Mouse (Mus musculus) layer of hippocampus, postnatal 10 days (tissue): ENCODE results near the gene Gm8247. TPM values are rescaled to one million over a fixed set of nuclear protein-coding genes. Genes with fewer than 3 reads are reported as not detected.
"Not testable (repeated sequence)": the region's sequence is repeated elsewhere in the genome, so short reads cannot be mapped to it uniquely, and the experiment has no call there.

Experiments used
- DNase-seq, 2 experiments: peaks; one replicate each; pipeline ENCODE4 v3.0.0; 2021; ENCODE audit warnings: low spot score in 2 of 2
- long read RNA-seq: library from polyadenylated mRNA; stranded (forward); transcript quantifications from one replicate; pipeline ENCODE4 v2.0.0, GENCODE M21; 2023
- total RNA-seq, 2 experiments: library from RNA; stranded (reverse); gene quantifications; 2 replicates each; pipeline ENCODE4 v1.2.3; 2021

Gm8247 gene
- not detected for total RNA-seq
- long read RNA-seq = 0 reads

DNA sequence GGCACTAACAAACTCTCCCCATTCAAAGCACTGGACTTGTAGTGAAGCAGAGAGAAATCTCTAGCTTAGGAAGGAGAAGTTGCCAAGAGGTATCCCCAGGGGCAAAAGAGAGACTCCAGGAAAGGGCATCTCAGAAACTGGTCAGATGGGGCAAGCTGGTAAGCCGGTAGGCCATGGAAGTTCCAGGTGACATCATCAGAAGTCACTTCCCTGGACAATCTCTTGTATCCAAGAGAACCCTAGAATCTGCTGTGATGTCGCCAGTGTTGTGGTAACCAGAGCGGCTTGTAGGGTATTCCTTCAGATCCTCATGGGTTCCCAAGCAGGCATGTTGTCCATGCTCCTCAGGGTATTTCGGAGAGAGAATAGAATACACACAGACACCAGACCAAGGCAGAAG lies at the start of gene Gm8247:
Gene Gm8247, plus strand, starts transcription at position 301 of the 400 bp plus-strand sequence.
- not testable (repeated sequence) for DNase-seq

GRCm38 (mm10) chr14:44547961-44548360 lies 35.0 kb upstream of the Gm8247 start:
- DNase-seq = not testable (repeated sequence)

- DNase-seq = peak in 1 of 2 experiments; percentile 1
These were observed 8.8 kb downstream of the Gm8247 start for GRCm38 (mm10) chr14:44591765-44592164.

DNA sequence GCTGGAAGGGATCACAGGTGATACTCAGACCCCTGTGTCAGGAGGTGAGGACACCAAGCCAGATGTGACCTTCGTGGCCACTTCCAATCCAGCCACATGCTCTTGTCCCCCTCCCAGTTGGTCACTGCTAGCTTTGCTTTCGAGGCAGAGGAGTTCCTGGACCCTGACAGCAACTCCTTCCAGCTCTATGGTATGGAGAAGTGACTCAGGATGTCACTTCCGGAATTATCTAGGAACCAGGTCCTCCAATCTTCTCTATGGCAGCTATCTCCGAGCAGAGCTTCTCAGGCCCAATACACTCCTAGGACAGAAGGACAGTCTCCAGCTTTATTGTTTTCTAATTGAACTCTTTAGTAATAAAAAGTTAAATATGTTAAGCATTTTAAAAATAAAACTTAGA lies 44.8 kb downstream of the Gm8247 start, which contains the start of gene Gm5624:
Gene Gm5624, minus strand, starts transcription at position 202 of the 400 bp plus-strand sequence.
- not testable (repeated sequence) for DNase-seq

Other genes starting within 250 kb of the Gm8247 start
- not detected for gene Gm5930, start 244.6 kb upstream of the Gm8247 start, total RNA-seq
- not detected for gene Gm8229, start 217.8 kb upstream of the Gm8247 start, total RNA-seq
- gene Gm3371, start 172.5 kb upstream of the Gm8247 start, total RNA-seq = not detected
- not detected for gene Gm8232, start 149.5 kb upstream of the Gm8247 start, total RNA-seq
- not detected for gene BC061237, start 90.7 kb upstream of the Gm8247 start, total RNA-seq
- gene Gm17093, start 64.9 kb upstream of the Gm8247 start, total RNA-seq = not detected
- gene Gm5624, start 44.8 kb downstream of the Gm8247 start, total RNA-seq = not detected
- gene Gm8257, start 123.3 kb downstream of the Gm8247 start, total RNA-seq = not detected
- gene Gm8267, start 167.2 kb downstream of the Gm8247 start, total RNA-seq = not detected